Mouse (Mus musculus): ENCODE measurements around the gene Urad.

Urad gene

GRCm38 (mm10) chr5:147322183-147322582 lies at the start of gene Urad:
Gene Urad, minus strand, starts transcription at chr5:147322440.
- ATAC-seq (ENCODE audit: insufficient number of reproducible peaks, low FRiP score, low TSS enrichment): no peak

- no peak for ATAC-seq (ENCODE audit: insufficient number of reproducible peaks, low FRiP score, low TSS enrichment)
These were observed 48.0 kb upstream of the Urad start for GRCm38 (mm10) chr5:147370276-147370675.

- ATAC-seq (ENCODE audit: insufficient number of reproducible peaks, low FRiP score, low TSS enrichment): no peak
These were observed 46.0 kb upstream of the Urad start for GRCm38 (mm10) chr5:147368221-147368620.

- ATAC-seq (ENCODE audit: insufficient number of reproducible peaks, low FRiP score, low TSS enrichment): no peak
These were observed 43.9 kb upstream of the Urad start for GRCm38 (mm10) chr5:147365995-147366765.

GRCm38 (mm10) chr5:147363054-147363453 lies 40.8 kb upstream of the Urad start:
- no peak for ATAC-seq (ENCODE audit: insufficient number of reproducible peaks, low FRiP score, low TSS enrichment)

GRCm38 (mm10) chr5:147358481-147358880 lies 36.2 kb upstream of the Urad start:
- ATAC-seq (ENCODE audit: insufficient number of reproducible peaks, low FRiP score, low TSS enrichment): no peak

- no peak for ATAC-seq (ENCODE audit: insufficient number of reproducible peaks, low FRiP score, low TSS enrichment)
These were observed 35.3 kb upstream of the Urad start for GRCm38 (mm10) chr5:147357536-147357935.

- no peak for ATAC-seq (ENCODE audit: insufficient number of reproducible peaks, low FRiP score, low TSS enrichment)
These were observed 34.2 kb upstream of the Urad start for GRCm38 (mm10) chr5:147356260-147357055.

- no peak for ATAC-seq (ENCODE audit: insufficient number of reproducible peaks, low FRiP score, low TSS enrichment)
These were observed 33.5 kb upstream of the Urad start for GRCm38 (mm10) chr5:147355788-147356187.

- ATAC-seq (ENCODE audit: insufficient number of reproducible peaks, low FRiP score, low TSS enrichment): no peak
These were observed 32.7 kb upstream of the Urad start for GRCm38 (mm10) chr5:147354985-147355384.

GRCm38 (mm10) chr5:147354161-147354780 lies 32.0 kb upstream of the Urad start:
- ATAC-seq (ENCODE audit: insufficient number of reproducible peaks, low FRiP score, low TSS enrichment): no peak

- no peak for ATAC-seq (ENCODE audit: insufficient number of reproducible peaks, low FRiP score, low TSS enrichment)
These were observed 29.7 kb upstream of the Urad start for GRCm38 (mm10) chr5:147351931-147352330.

- no peak for ATAC-seq (ENCODE audit: insufficient number of reproducible peaks, low FRiP score, low TSS enrichment)
These were observed 23.7 kb upstream of the Urad start for GRCm38 (mm10) chr5:147345981-147346380.

- ATAC-seq (ENCODE audit: insufficient number of reproducible peaks, low FRiP score, low TSS enrichment): no peak
These were observed 21.7 kb upstream of the Urad start for GRCm38 (mm10) chr5:147343904-147344303.

- no peak for ATAC-seq (ENCODE audit: insufficient number of reproducible peaks, low FRiP score, low TSS enrichment)
These were observed 20.7 kb upstream of the Urad start for GRCm38 (mm10) chr5:147342901-147343300.

GRCm38 (mm10) chr5:147340741-147341414 lies 18.6 kb upstream of the Urad start:
- no peak for ATAC-seq (ENCODE audit: insufficient number of reproducible peaks, low FRiP score, low TSS enrichment)

GRCm38 (mm10) chr5:147339560-147339959 lies 17.3 kb upstream of the Urad start:
- ATAC-seq (ENCODE audit: insufficient number of reproducible peaks, low FRiP score, low TSS enrichment): no peak

GRCm38 (mm10) chr5:147338967-147339366 lies 16.7 kb upstream of the Urad start:
- no peak for ATAC-seq (ENCODE audit: insufficient number of reproducible peaks, low FRiP score, low TSS enrichment)

- ATAC-seq (ENCODE audit: insufficient number of reproducible peaks, low FRiP score, low TSS enrichment): no peak
These were observed 10.5 kb upstream of the Urad start for GRCm38 (mm10) chr5:147332711-147333110.

- ATAC-seq (ENCODE audit: insufficient number of reproducible peaks, low FRiP score, low TSS enrichment): no peak
These were observed 9.3 kb upstream of the Urad start for GRCm38 (mm10) chr5:147331547-147331946.

GRCm38 (mm10) chr5:147329946-147330345 lies 7.7 kb upstream of the Urad start:
- no peak for ATAC-seq (ENCODE audit: insufficient number of reproducible peaks, low FRiP score, low TSS enrichment)
